Mouse (Mus musculus): ENCODE data around the gene Olfr1394. TPM values are rescaled to one million over a fixed set of nuclear protein-coding genes. Genes with fewer than 3 reads are reported as not detected.
"Not testable (repeated sequence)": the region's sequence is repeated elsewhere in the genome, so short reads cannot be mapped to it uniquely, and the experiment has no call there.

Gene Olfr1394
- polyA plus RNA-seq, 1 experiment from 2014 or later = not detected

- Histone ChIP-seq H3K9ac (ENCODE audit: low read length) (no peak overlapping the region), H3K36me3 (ENCODE audit: control insufficient read depth, insufficient read depth, low read length) (no peaks in the 10 kb centered on the region), H3K27ac (ENCODE audit: low read length) (no peak overlapping the region), H3K9me3 (ENCODE audit: control insufficient read depth, low read length) (no peaks in the 10 kb centered on the region), H3K4me2 (ENCODE audit: low read depth, low read length) (no peak overlapping the region), H3K4me1 (replicated peaks; ENCODE audit: control insufficient read depth, insufficient read depth, low read length) (no peaks in the 10 kb centered on the region), H3K4me3 (ENCODE audit: low read length) (no peak overlapping the region), H3K27me3 (ENCODE audit: control insufficient read depth, insufficient read depth, low read depth, low read length) (no peaks in the 10 kb centered on the region)
- WGBS = 83% methylated on average over 2 of the region's 2 CpGs
- ATAC-seq (ENCODE audit: low read depth) = no peak
These were observed 30.0 kb upstream of the Olfr1394 start for GRCm38 (mm10) chr11:49124169-49124568.

- H3K4me2 ChIP-seq (ENCODE audit: low read depth, low read length) = no peak within 1 kb of the TSS
- no peak within 1 kb of the TSS for H3K9ac ChIP-seq (ENCODE audit: low read length)
- no peaks in the 10 kb centered on the region for H3K27me3 ChIP-seq (ENCODE audit: control insufficient read depth, insufficient read depth, low read depth, low read length)
- no peaks in the 10 kb centered on the region for H3K9me3 ChIP-seq (ENCODE audit: control insufficient read depth, low read length)
- 85% methylated on average over 6 of the region's 6 CpGs for WGBS
- no peak for ATAC-seq (ENCODE audit: low read depth)
- no peaks in the 10 kb centered on the region for H3K4me1 ChIP-seq (replicated peaks; ENCODE audit: control insufficient read depth, insufficient read depth, low read length)
- H3K36me3 ChIP-seq (ENCODE audit: control insufficient read depth, insufficient read depth, low read length) = no peaks in the 10 kb centered on the region
- H3K4me3 ChIP-seq (ENCODE audit: low read length) = no peak within 1 kb of the TSS
- H3K27ac ChIP-seq (ENCODE audit: low read length) = no peak within 1 kb of the TSS
These were observed 12.2 kb upstream of the Olfr1394 start, which contains the start of gene Olfr1395 for GRCm38 (mm10) chr11:49141974-49142373. Gene Olfr1395 (plus strand): TSS chr11:49142274.

GRCm38 (mm10) chr11:49156821-49157814 lies 2.9 kb downstream of the Olfr1394 start:
- no peak overlapping the region for H3K4me2 ChIP-seq (ENCODE audit: low read depth, low read length)
- H3K27ac ChIP-seq (ENCODE audit: low read length) = no peak overlapping the region
- no peak overlapping the region for H3K9ac ChIP-seq (ENCODE audit: low read length)
- H3K4me3 ChIP-seq (ENCODE audit: low read length) = no peak overlapping the region
- no peaks in the 10 kb centered on the region for H3K9me3 ChIP-seq (ENCODE audit: control insufficient read depth, low read length)
- no peak for ATAC-seq (ENCODE audit: low read depth)
- no peaks in the 10 kb centered on the region for H3K4me1 ChIP-seq (replicated peaks; ENCODE audit: control insufficient read depth, insufficient read depth, low read length)
- H3K27me3 ChIP-seq (ENCODE audit: control insufficient read depth, insufficient read depth, low read depth, low read length) = no peaks in the 10 kb centered on the region
- 78% methylated on average over 2 of the region's 2 CpGs for WGBS
- H3K36me3 ChIP-seq (ENCODE audit: control insufficient read depth, insufficient read depth, low read length) = no peaks in the 10 kb centered on the region

- H3K9ac ChIP-seq (ENCODE audit: low read length) = no peak overlapping the region
- peaks cover 6% of the 10 kb centered on the region for H3K9me3 ChIP-seq (ENCODE audit: control insufficient read depth, low read length)
- peaks cover 13% of the 10 kb centered on the region for H3K27me3 ChIP-seq (ENCODE audit: control insufficient read depth, insufficient read depth, low read depth, low read length)
- H3K4me3 ChIP-seq (ENCODE audit: low read length) = peak overlapping the region; percentile 27
- no peak overlapping the region for H3K27ac ChIP-seq (ENCODE audit: low read length)
- no peaks in the 10 kb centered on the region for H3K36me3 ChIP-seq (ENCODE audit: control insufficient read depth, insufficient read depth, low read length)
- peak overlapping the region; percentile 49 for H3K4me2 ChIP-seq (ENCODE audit: low read depth, low read length)
- WGBS = 4% methylated on average over 50 of the region's 50 CpGs
- no peak for ATAC-seq (ENCODE audit: low read depth)
- 0 out of 2 replicates have a peak, but pooled peaks cover 2% of the 10 kb centered on the region for H3K4me1 ChIP-seq (replicated peaks; ENCODE audit: control insufficient read depth, insufficient read depth, low read length)
These were observed 14.8 kb downstream of the Olfr1394 start for GRCm38 (mm10) chr11:49168839-49169611.

- no peaks in the 10 kb centered on the region for H3K36me3 ChIP-seq (ENCODE audit: control insufficient read depth, insufficient read depth, low read length)
- ATAC-seq (ENCODE audit: low read depth) = no peak
These were observed 16.4 kb downstream of the Olfr1394 start for GRCm38 (mm10) chr11:49170576-49170975.

GRCm38 (mm10) chr11:49175345-49175744 lies 21.2 kb downstream of the Olfr1394 start:
- no peak overlapping the region for H3K4me2 ChIP-seq (ENCODE audit: low read depth, low read length)
- 84% methylated on average over 8 of the region's 8 CpGs for WGBS
- no peak overlapping the region for H3K9ac ChIP-seq (ENCODE audit: low read length)
- H3K4me1 ChIP-seq (replicated peaks; ENCODE audit: control insufficient read depth, insufficient read depth, low read length) = no peaks in the 10 kb centered on the region
- no peak for ATAC-seq (ENCODE audit: low read depth)
- H3K4me3 ChIP-seq (ENCODE audit: low read length) = no peak overlapping the region
- no peaks in the 10 kb centered on the region for H3K27me3 ChIP-seq (ENCODE audit: control insufficient read depth, insufficient read depth, low read depth, low read length)
- H3K36me3 ChIP-seq (ENCODE audit: control insufficient read depth, insufficient read depth, low read length) = no peaks in the 10 kb centered on the region
- H3K9me3 ChIP-seq (ENCODE audit: control insufficient read depth, low read length) = no peaks in the 10 kb centered on the region
- no peak overlapping the region for H3K27ac ChIP-seq (ENCODE audit: low read length)

More at GRCm38 (mm10) chr11:49170576-49170975, 16.4 kb downstream of the Olfr1394 start:
- Histone ChIP-seq H3K4me2 (ENCODE audit: low read depth, low read length) (no peak overlapping the region), H3K9me3 (ENCODE audit: control insufficient read depth, low read length) (peaks cover 6% of the 10 kb centered on the region), H3K4me3 (ENCODE audit: low read length) (no peak overlapping the region), H3K9ac (ENCODE audit: low read length) (no peak overlapping the region), H3K4me1 (replicated peaks; ENCODE audit: control insufficient read depth, insufficient read depth, low read length) (0 out of 2 replicates have a peak, but pooled peaks cover 2% of the 10 kb centered on the region), H3K27me3 (ENCODE audit: control insufficient read depth, insufficient read depth, low read depth, low read length) (peaks cover 13% of the 10 kb centered on the region), H3K27ac (ENCODE audit: low read length) (no peak overlapping the region)
- WGBS = 94% methylated on average over 4 of the region's 4 CpGs

GRCm38 (mm10) chr11:49176047-49176779 lies 22.0 kb downstream of the Olfr1394 start:
- H3K9ac ChIP-seq (ENCODE audit: low read length) = not testable (repeated sequence)

GRCm38 (mm10) chr11:49183172-49183571 lies 29.0 kb downstream of the Olfr1394 start:
- Histone ChIP-seq H3K27ac (ENCODE audit: low read length) (no peak overlapping the region), H3K4me2 (ENCODE audit: low read depth, low read length) (no peak overlapping the region), H3K9ac (ENCODE audit: low read length) (no peak overlapping the region), H3K4me3 (ENCODE audit: low read length) (no peak overlapping the region), H3K27me3 (ENCODE audit: control insufficient read depth, insufficient read depth, low read depth, low read length) (no peaks in the 10 kb centered on the region), H3K4me1 (replicated peaks; ENCODE audit: control insufficient read depth, insufficient read depth, low read length) (no peaks in the 10 kb centered on the region; the same call in 1 of the 2 replicates), H3K36me3 (ENCODE audit: control insufficient read depth, insufficient read depth, low read length) (no peaks in the 10 kb centered on the region), H3K9me3 (ENCODE audit: control insufficient read depth, low read length) (no peaks in the 10 kb centered on the region)
- 36% methylated on average over 1 of the region's 1 CpGs for WGBS
- no peak for ATAC-seq (ENCODE audit: low read depth)

More at GRCm38 (mm10) chr11:49176047-49176779, 22.0 kb downstream of the Olfr1394 start:
- not testable (repeated sequence) for H3K4me1 ChIP-seq (replicated peaks; ENCODE audit: control insufficient read depth, insufficient read depth, low read length); H3K27ac ChIP-seq (ENCODE audit: low read length); H3K9me3 ChIP-seq (ENCODE audit: control insufficient read depth, low read length); H3K4me2 ChIP-seq (ENCODE audit: low read depth, low read length); H3K36me3 ChIP-seq (ENCODE audit: control insufficient read depth, insufficient read depth, low read length); ATAC-seq (ENCODE audit: low read depth); H3K27me3 ChIP-seq (ENCODE audit: control insufficient read depth, insufficient read depth, low read depth, low read length); H3K4me3 ChIP-seq (ENCODE audit: low read length)
- WGBS = 70% methylated on average over 4 of the region's 4 CpGs
